Mouse (Mus musculus): ENCODE data around the gene Ppm1n. TPM values are rescaled to one million over a fixed set of nuclear protein-coding genes. Genes with fewer than 3 reads are reported as not detected.

The Ppm1n gene
- polyA plus RNA-seq, 1 experiment from 2014 or later, result 0.14 TPM

DNA sequence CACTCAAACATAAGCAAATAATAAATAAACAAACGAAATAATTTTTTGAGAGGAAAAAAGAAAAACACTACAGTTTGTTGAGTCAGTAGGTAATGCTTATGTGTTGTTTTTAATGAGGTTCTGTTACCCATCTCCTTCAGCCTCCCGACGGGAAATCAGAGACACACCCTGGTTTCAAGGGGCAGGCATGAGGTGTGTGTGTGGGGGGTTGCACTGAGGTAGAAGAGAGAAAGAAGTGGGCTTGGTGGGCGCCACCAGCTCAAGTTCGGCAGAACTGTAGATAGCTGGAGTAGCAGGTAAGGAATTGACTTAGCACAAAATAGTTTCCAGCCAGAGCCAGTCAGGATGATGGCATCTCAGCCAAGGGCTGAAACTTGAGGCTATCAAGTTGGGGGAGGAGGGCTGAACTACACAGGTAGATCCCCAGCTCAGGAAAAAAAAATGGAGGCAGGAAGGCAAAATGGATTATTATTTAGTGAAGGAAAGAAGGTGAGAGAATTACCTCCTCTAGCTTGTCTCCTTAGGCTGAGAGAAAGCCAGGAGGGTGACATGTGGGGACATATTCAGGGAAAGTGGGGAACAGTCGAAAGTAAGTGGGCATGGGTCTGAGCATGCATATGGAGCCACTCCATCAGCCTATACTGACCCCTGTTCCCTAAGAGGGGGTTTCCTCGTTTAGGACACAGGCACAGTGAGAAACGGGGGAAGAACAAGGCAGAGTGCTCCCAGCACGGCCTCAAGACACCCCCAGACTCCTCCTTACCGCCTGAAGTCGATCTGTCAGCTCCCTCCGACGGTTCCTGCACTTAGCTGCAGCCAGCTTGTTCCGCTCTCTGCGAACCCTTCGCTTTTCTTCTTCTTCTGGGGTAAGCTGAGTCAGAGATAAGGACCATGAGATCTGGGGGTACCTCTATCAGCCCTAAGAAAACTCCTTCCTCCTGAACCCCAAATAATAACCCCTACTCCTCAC lies 26.2 kb upstream of the Ppm1n start:
- no peak overlapping the region for H3K27ac ChIP-seq
- H3K4me2 ChIP-seq (replicated peaks), result no peak overlapping the region
- H3K9me3 ChIP-seq, result no peaks in the 10 kb centered on the region
- H3K4me3 ChIP-seq (replicated peaks), result no peak overlapping the region
- 51% methylated on average over 16 of the region's 16 CpGs for WGBS
- no peaks in the 10 kb centered on the region for H3K36me3 ChIP-seq
- ATAC-seq, result no peak
- peaks cover 37% of the 10 kb centered on the region for H3K4me1 ChIP-seq (replicated peaks)
- H3K27me3 ChIP-seq (replicated peaks), result peaks cover 58% of the 10 kb centered on the region
- H3K9ac ChIP-seq, result no peak overlapping the region

GRCm38 (mm10) chr7:19305413-19305735 lies 25.5 kb upstream of the Ppm1n start:
- Histone ChIP-seq H3K27me3 (replicated peaks) (peaks cover 58% of the 10 kb centered on the region), H3K4me3 (replicated peaks) (peak overlapping the region; percentile 35; the same call in 1 of the 2 replicates)

DNA sequence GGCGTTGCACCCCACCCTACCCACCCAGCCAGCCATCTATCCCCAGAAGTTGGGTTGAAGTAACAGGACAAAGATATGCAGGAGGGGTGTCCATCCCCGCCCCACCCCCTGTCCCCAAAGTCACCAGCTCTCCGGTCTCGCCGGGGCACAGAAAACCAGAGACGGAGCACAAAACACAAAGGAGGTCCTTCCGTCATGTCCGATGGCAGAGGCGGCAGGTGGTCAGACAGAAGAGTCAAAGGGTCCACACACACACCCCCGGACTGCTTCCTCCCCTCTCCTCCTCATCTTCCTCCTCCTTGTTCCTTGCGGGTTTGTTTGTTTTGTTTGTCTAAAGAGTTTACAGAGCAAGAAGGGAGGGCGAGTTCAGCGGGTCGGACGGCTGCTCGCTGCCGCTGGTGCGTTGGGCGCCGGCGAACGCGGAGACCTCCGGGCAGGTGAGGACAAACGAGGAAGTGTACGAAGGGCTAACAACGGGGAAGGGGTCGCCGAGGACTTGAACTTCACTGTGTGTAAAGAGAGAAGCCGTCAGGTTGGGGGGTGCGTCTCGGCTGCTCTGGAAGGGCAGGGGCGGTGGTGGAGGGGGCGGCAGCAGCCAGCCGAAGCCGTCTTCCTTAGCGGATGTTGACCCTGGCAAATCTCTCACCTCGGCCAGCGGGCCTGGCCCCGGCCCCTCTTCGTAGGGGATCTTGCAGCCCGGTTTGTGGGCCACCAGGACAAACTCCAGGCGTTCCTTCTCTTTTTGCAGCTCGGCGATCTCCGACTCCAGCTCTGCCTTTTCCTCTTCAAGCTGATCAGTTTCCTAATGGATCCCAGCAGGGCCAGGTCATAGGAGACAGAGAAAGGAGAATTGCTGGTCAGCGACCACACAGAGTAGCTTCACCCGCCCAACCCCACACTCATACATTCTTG lies 24.9 kb upstream of the Ppm1n start:
- ATAC-seq, result no peak
- Histone ChIP-seq H3K9ac (peak overlapping the region; percentile 22), H3K4me3 (replicated peaks) (peak overlapping the region; percentile 35), H3K36me3 (no peaks in the 10 kb centered on the region), H3K27me3 (replicated peaks) (peaks cover 58% of the 10 kb centered on the region), H3K4me2 (replicated peaks) (peak overlapping the region; percentile 66), H3K4me1 (replicated peaks) (peaks cover 37% of the 10 kb centered on the region), H3K9me3 (no peaks in the 10 kb centered on the region), H3K27ac (no peak overlapping the region)
- 3% methylated on average over 48 of the region's 48 CpGs for WGBS

More at GRCm38 (mm10) chr7:19305413-19305735, 25.5 kb upstream of the Ppm1n start:
- Histone ChIP-seq H3K9me3 (no peaks in the 10 kb centered on the region), H3K27ac (no peak overlapping the region), H3K4me2 (replicated peaks) (peak overlapping the region; percentile 66), H3K36me3 (no peaks in the 10 kb centered on the region), H3K9ac (peak overlapping the region; percentile 22; the same call in 1 of the 2 replicates), H3K4me1 (replicated peaks) (peaks cover 36% of the 10 kb centered on the region)
- no peak for ATAC-seq
- WGBS, result 11% methylated on average over 6 of the region's 6 CpGs

DNA sequence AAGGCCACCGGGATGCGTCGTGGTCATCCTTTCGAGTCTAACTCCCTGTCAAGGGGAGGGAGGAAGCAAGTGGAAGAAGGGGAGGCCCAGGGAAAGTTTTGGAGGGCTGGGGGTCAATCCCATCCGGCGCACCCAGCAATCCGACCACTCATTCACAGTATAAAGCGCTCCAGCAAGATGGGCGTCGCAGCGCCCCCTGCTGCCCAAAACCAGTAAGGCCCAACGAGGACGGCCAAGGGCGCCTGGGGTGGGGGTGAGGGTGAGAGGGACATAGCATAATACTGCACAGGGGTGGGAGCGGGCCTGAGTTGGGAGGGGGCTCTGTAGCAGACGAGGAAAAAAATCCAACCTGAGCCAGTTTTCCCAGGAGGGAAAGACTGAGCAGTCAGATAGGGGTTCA lies 23.9 kb upstream of the Ppm1n start:
- no peaks in the 10 kb centered on the region for H3K9me3 ChIP-seq
- H3K27ac ChIP-seq, result no peak overlapping the region
- no peak for ATAC-seq
- H3K4me1 ChIP-seq (replicated peaks), result peaks cover 31% of the 10 kb centered on the region
- H3K27me3 ChIP-seq (replicated peaks), result peaks cover 58% of the 10 kb centered on the region
- WGBS, result under 1% methylated on average over 16 of the region's 16 CpGs
- peak overlapping the region; percentile 35 for H3K4me3 ChIP-seq (replicated peaks)
- peak overlapping the region; percentile 66 for H3K4me2 ChIP-seq (replicated peaks)
- H3K36me3 ChIP-seq, result no peaks in the 10 kb centered on the region
- no peak overlapping the region for H3K9ac ChIP-seq

- no peak overlapping the region for H3K27ac ChIP-seq
- H3K36me3 ChIP-seq, result no peaks in the 10 kb centered on the region
- no peaks in the 10 kb centered on the region for H3K9me3 ChIP-seq
- H3K4me1 ChIP-seq (replicated peaks), result peaks cover 31% of the 10 kb centered on the region
- no peak overlapping the region for H3K9ac ChIP-seq
- peaks cover 58% of the 10 kb centered on the region for H3K27me3 ChIP-seq (replicated peaks)
- no peak overlapping the region for H3K4me3 ChIP-seq (replicated peaks)
- H3K4me2 ChIP-seq (replicated peaks), result no peak overlapping the region
- ATAC-seq, result no peak
- WGBS, result 75% methylated on average over 12 of the region's 12 CpGs
Measured at GRCm38 (mm10) chr7:19303046-19303305, 23.1 kb upstream of the Ppm1n start.

GRCm38 (mm10) chr7:19302264-19303045 lies 22.6 kb upstream of the Ppm1n start:
- no peak overlapping the region for H3K27ac ChIP-seq
- H3K27me3 ChIP-seq (replicated peaks), result peaks cover 58% of the 10 kb centered on the region
- peak overlapping the region; percentile 47 for H3K4me2 ChIP-seq (replicated peaks)
- 51% methylated on average over 13 of the region's 13 CpGs for WGBS
- no peaks in the 10 kb centered on the region for H3K36me3 ChIP-seq
- no peak overlapping the region for H3K9ac ChIP-seq
- no peak overlapping the region; the same call in 1 of the 2 replicates for H3K4me3 ChIP-seq (replicated peaks)
- H3K4me1 ChIP-seq (replicated peaks), result peaks cover 27% of the 10 kb centered on the region
- H3K9me3 ChIP-seq, result no peaks in the 10 kb centered on the region
- ATAC-seq, result no peak

DNA sequence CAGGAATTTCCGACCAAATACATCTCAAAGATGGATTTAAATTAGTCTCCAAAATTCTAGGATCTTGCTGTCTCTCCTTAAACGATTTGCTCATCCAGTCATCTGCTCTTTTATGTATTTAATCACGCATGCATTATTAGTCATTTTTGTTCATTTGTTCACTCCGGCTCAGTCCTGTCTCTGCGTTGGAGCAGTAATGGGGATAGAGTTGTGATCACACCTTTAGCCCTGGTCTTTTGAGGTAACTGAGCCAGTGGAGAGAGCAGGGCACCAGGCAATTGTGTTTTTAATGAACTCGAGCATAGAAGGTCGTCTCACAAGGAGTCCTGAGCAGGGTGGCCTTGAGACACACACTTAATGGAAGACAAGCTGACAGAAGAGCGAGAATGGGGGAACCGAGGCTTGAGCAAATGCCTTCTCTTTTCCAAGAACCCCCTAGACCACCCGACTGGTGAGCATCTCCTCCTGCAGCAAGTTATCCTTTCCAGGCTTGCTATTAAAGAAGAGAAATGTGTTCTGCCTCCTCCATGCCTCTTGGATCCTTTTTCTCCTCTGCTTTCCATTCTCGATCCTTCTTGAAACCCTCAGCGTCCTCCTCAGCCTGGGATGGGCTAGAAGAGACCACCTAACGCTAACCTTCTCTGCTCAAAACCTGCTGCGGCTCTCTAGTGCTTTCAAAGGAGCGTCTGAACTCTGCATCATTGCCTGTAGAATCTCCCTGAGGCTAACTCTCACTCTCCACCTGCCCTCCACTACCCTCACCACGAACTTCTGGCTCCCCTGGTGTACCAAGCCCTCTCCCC lies 21.8 kb upstream of the Ppm1n start:
- ATAC-seq, result no peak
- Histone ChIP-seq H3K27me3 (replicated peaks) (peaks cover 51% of the 10 kb centered on the region), H3K9me3 (no peaks in the 10 kb centered on the region), H3K4me3 (replicated peaks) (peak overlapping the region; percentile 43), H3K4me2 (replicated peaks) (peak overlapping the region; percentile 47), H3K9ac (0 out of 2 replicates have a peak overlapping the region, but pooled peaks have one; percentile 6), H3K36me3 (no peaks in the 10 kb centered on the region), H3K27ac (no peak overlapping the region), H3K4me1 (replicated peaks) (peaks cover 27% of the 10 kb centered on the region)
- WGBS, result 11% methylated on average over 16 of the region's 16 CpGs

DNA sequence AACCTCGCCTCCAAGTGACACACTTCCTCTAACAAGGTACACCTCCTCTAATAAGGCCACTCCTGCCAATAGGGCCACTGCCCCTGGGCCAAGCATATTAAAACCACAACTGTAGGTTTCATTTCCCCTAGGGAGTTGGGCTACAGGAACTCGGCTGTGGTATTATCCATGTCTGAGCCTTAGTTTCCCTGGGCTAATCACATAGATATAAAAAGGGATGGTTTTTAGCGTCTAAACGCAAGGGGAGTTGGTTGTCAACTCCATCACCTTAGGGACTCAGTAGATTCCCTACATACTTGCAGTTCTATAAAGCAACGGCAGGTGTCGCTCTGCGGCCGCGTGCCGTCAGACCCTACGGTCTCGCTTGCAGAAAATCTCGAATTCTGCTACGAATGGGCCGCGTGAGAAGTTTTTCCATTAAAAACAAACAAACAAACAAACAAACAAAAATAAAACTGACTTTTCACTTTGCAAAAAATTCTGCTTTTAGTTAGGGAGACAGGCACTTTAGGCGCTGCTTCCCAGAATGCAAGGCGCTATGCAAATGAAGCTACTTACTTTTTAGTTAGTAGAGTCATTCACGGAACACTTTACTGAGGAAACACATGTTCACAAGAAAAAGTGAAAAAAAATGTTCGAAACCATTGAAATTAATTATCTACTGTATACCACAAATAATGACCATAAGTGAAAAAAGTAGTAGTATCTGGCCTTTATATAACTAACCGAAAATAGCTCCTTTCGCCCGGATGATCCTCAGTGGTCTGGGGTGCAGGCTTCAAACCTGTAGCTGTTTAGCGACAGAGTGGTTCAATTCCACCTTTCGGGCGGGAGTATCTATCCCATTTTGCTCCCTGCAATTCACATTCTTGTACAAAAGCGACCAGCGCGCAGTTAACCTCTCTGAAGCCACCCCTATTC lies 20.9 kb upstream of the Ppm1n start:
- peak overlapping the region; percentile 18 for H3K9ac ChIP-seq
- under 1% methylated on average over 29 of the region's 29 CpGs for WGBS
- peaks cover 27% of the 10 kb centered on the region for H3K4me1 ChIP-seq (replicated peaks)
- H3K36me3 ChIP-seq, result no peaks in the 10 kb centered on the region
- peaks cover 42% of the 10 kb centered on the region for H3K27me3 ChIP-seq (replicated peaks)
- peak overlapping the region; percentile 43 for H3K4me3 ChIP-seq (replicated peaks)
- no peaks in the 10 kb centered on the region for H3K9me3 ChIP-seq
- H3K27ac ChIP-seq, result no peak overlapping the region
- peak overlapping the region; percentile 47 for H3K4me2 ChIP-seq (replicated peaks)
- peak; percentile 87 for ATAC-seq

- H3K4me2 ChIP-seq (replicated peaks), result no peak overlapping the region
- no peaks in the 10 kb centered on the region for H3K9me3 ChIP-seq
- peaks cover 17% of the 10 kb centered on the region; the same call in 1 of the 2 replicates for H3K4me1 ChIP-seq (replicated peaks)
- no peak overlapping the region for H3K9ac ChIP-seq
- H3K27ac ChIP-seq, result no peak overlapping the region
- WGBS, result 20% methylated on average over 3 of the region's 3 CpGs
- no peak for ATAC-seq
- H3K4me3 ChIP-seq (replicated peaks), result no peak overlapping the region
- H3K36me3 ChIP-seq, result no peaks in the 10 kb centered on the region
- peaks cover 26% of the 10 kb centered on the region for H3K27me3 ChIP-seq (replicated peaks)
Measured at GRCm38 (mm10) chr7:19299194-19299593, 19.3 kb upstream of the Ppm1n start.

- Histone ChIP-seq H3K27me3 (replicated peaks) (peaks cover 13% of the 10 kb centered on the region; the same call in 1 of the 2 replicates), H3K4me1 (replicated peaks) (0 out of 2 replicates have a peak, but pooled peaks cover 11% of the 10 kb centered on the region), H3K9ac (no peak overlapping the region), H3K4me2 (replicated peaks) (no peak overlapping the region), H3K4me3 (replicated peaks) (no peak overlapping the region), H3K36me3 (no peaks in the 10 kb centered on the region), H3K9me3 (no peaks in the 10 kb centered on the region), H3K27ac (no peak overlapping the region)
- 87% methylated on average over 5 of the region's 5 CpGs for WGBS
- no peak for ATAC-seq
Measured at GRCm38 (mm10) chr7:19297794-19298193, 17.9 kb upstream of the Ppm1n start.
